Mouse (Mus musculus) left cerebral cortex, postnatal 4 days (tissue): Measurements from ENCODE around the gene Gm1123. TPM values are rescaled to one million over a fixed set of nuclear protein-coding genes. Genes with fewer than 3 reads are reported as not detected.

ENCODE experiments used
- DNase-seq: peaks from one replicate; pipeline ENCODE4 v3.0.0-alpha.2; 2022
- intact Hi-C: fragments of 180-260 bp; cut with DNase I; formaldehyde crosslinking; loops from one replicate; pipeline ENCODE4 v1.15.1; 2025
- total RNA-seq, 2 experiments: library from RNA; stranded (reverse); gene quantifications; 2 replicates each; pipeline ENCODE4 v1.2.3; 2021

The Gm1123 gene
- total RNA-seq, result not detected

DNA sequence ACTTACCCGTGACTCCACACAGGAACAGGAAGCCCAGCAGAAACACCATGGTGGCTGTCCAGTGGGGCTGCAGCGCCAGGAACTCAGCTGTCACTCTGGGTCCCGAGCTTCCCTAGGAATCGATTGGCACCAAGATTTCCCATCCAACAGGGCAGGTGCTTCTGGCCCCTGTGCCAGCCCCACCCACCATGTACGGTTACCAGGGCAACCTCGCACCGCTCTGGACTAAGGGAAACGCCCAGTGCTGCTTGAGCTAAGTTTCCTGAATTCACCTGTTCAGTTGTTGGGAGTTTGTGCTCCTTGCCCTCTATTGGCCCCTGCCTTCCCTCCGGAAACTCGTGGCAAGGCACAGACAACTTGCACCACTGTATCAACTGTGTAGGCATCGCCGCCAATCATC lies at the start of gene Gm1123:
Gm1123 (minus strand) TSS at position 141 of the 400 bp plus-strand sequence.
- intact Hi-C loops, result no loop called here
- DNase-seq, result no peak

GRCm38 (mm10) chr9:99081718-99082117 lies 46.2 kb upstream of the Gm1123 start:
- no peak for DNase-seq
- intact Hi-C loops, result no loop called here

DNA sequence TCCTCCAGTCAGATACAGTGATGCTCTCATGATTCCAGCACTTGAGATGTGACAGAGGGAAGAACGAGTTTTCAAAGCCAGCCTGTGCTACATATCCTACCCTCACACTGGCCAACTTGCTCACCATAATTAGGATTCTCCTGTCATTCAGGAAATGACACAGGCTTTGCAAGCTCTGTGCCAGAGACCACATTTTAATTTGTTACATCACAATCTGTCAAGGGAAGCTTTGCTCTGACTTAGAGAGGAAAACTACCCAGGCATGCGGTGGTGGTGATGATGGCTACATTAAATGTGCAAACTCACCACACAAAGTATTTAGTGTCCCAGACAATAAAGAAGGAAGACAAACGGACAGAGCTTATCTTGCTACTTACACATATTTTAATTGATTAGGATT lies 45.8 kb upstream of the Gm1123 start:
- intact Hi-C loops, result no loop called here
- DNase-seq, result no peak

- intact Hi-C loops, result no loop called here
- DNase-seq, result no peak
These were observed 45.1 kb upstream of the Gm1123 start for GRCm38 (mm10) chr9:99080657-99081056.

DNA sequence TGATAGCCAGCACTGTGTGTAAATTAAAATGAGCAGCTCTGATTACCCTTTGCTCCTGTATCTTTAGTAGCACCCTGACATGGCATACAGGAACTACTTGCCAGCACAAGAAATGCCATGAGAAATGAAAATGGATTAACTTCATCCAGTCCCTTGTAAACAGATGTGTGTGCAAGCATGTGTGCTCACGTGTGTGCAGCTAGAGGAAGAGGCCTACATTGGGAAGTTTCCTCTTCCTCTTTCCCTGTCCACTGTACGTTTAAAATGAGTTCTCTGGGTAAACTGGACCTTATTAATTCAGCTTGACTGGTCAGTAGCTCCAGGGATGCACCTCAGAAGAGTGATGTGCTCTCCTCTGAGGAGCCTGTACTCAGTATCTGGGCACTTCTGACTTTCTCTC lies 38.9 kb upstream of the Gm1123 start:
- DNase-seq, result no peak
- intact Hi-C loops, result no loop called here

DNA sequence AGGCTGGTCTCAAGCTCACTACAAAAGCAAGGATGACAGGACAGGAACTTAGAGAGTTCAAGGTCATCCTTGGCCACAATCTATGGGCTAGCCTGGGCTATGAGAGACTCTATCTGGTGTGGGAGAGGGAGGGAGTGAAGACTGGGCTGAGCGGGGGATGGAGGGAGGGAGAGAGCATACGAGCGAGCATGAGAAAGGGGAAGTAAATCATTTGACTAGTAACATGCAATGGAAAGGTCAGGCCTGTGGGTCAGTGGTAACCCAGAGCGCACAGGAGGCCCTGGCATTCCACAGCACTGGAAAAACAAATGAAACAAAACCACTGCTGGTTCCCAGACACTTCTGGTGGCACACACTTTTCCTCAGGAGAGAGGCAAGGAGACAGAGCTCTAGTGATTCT lies 37.0 kb upstream of the Gm1123 start:
- DNase-seq, result no peak
- intact Hi-C loops, result no loop called here

DNA sequence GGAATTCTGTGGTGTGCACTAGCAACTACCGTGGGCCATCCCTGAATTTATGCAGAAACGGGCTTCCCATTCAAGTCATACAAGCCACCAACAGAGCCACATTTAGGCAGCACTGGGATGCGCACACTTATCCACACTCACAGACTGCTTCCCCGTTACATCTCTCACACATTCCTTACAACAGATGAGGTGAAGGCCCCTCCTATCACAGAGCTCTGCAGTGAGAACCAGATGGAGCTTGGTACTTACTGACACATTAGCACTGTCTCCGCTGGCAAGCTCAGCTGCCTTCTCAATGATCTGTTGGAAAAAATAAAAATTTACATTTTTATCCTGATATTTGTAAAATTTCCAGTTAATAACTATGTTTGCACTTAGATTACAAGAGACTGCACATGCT lies 29.8 kb upstream of the Gm1123 start:
- no peak for DNase-seq
- intact Hi-C loops, result loop anchor here (2.0 kb wide), 1 partner anchor 175 kb away; no protein-coding TSS in a partner anchor

DNA sequence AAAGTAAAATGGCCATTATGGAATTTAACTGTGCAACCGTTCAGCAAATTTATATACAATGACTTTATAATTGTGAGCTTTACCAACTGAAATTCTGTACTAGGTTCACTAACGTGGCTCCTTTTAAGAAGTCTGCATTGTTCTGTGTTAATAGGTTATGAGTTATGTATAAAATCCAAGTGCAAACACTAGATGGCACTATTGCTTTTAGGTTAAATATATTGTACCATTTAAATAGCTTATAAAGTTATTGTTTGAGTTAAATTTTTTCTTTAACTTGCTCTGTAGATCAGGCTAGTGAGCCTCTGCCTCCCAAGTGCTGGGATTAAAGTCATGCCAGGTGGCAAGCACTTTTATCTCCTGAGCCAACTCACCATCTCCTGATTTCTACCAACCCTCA lies 28.7 kb upstream of the Gm1123 start:
- DNase-seq, result no peak
- intact Hi-C loops, result loop anchor here (2.0 to 5.0 kb wide), 3 partner anchors 177 to 388 kb away; partner anchors contain the start of gene Nme9

DNA sequence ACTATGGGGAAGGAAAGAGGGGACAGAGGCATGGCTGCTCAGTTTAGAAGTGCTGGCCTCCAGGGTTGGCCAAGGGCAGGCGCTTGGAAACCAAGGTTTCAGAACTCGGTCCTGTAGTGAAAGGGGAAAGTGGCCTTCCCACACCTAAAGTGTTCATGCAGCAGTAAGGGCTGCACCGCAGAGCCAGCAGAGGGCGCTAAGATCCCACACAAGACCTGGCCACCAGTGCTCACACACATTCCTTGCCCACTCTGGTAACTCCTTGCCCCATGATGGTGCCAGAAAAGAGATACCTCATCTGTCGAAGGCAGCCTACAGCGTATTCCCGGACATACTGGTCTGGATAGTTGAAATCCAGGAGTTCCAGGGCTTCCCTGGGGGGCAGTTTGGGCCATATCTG lies 27.0 kb upstream of the Gm1123 start:
- intact Hi-C loops, result loop anchor here (5.0 kb wide), 2 partner anchors 315 to 390 kb away; partner anchors contain the start of gene Nme9
- DNase-seq, result peak; percentile 87

- DNase-seq, result no peak
- intact Hi-C loops, result no loop called here
These were observed 22.2 kb upstream of the Gm1123 start for GRCm38 (mm10) chr9:99057751-99058150.

DNA sequence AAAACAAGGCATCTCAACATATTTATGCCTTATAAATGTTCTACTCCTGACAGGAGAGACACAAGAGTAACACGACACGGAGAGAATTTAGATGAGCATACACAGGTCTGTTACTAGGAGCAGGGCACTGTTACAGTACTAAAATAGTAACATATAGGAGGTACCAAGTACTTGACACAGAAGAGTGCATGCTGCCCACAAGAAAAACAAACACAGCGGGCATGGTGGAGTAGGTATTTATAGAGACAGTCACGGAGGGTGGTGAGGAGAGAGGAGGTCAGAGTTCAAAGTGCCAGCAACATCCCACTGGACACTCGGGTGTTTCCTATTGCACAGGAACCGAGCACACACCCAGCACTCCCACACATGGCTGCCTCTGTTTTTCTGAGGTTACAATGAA lies 14.2 kb upstream of the Gm1123 start:
- intact Hi-C loops, result no loop called here
- no peak for DNase-seq

GRCm38 (mm10) chr9:99048724-99049250 lies 13.3 kb upstream of the Gm1123 start:
- intact Hi-C loops, result no loop called here
- peak; percentile 21 for DNase-seq

DNA sequence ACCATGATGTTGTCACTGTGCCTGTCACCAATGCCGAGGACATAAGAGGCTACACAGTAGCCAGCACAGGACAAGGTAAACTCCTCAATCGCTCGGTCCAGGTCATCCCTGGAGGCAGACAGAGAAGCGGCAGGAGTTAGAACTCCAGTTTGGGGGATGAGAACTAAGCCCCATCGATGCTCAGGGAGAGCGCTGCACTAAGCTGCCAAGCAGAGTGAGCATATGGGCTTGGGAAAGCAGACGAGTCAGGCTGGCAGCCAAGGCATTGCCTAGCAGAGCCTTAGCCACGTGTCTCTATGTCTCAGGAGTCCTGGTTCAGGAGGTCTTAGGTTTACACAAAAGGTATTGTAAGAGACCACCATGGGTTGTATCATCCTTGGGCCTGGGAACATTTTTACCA lies 9.2 kb upstream of the Gm1123 start:
- intact Hi-C loops, result no loop called here

DNA sequence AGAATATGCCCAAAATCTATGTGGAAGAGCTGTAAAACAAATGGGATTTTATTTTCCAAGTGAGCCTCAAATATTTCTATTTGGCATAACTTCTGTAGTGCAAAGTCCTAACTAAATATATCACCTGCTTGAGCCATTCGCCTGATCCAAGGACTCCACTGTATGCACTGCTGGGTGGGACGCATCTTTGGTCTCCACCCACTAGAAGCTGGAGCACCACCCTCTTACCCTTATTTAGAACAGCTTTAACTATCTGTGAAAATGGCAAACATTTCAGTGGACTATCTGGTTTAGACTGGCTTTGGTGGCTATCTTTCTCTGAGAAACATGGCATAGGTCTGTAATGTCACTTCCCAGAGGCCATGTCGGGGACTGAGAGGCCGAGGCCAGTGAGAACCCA lies 7.1 kb upstream of the Gm1123 start:
- intact Hi-C loops, result no loop called here
- no peak for DNase-seq

More for the DNA sequence above, 9.2 kb upstream of the Gm1123 start:
- DNase-seq, result peak; percentile 64

- no peak for DNase-seq
- intact Hi-C loops, result no loop called here
These were observed 6.5 kb upstream of the Gm1123 start for GRCm38 (mm10) chr9:99041994-99042393.

- intact Hi-C loops, result no loop called here
- no peak for DNase-seq
These were observed 1.4 kb downstream of the Gm1123 start for GRCm38 (mm10) chr9:99034111-99034510.

DNA sequence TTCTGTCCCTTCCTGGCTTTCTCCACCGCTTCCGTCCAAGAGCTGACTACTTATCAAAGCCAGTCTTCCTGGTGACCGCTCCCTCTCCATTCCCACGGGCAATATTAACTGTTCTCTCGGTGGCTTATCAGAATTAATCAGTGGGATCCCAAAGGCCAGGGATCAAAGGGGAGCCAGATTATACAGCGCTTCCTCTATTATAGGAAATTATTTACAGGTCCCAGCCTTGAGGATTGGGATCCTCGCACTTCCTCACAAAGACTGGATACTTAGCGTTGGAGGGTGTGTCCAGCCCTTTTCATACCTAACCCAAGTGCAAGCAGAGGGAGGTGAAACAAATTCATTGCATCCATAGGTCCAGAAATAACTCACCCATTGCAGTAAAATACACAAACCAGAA lies 3.5 kb downstream of the Gm1123 start:
- intact Hi-C loops, result no loop called here
- no peak for DNase-seq

- DNase-seq, result no peak
- intact Hi-C loops, result no loop called here
These were observed 13.8 kb downstream of the Gm1123 start for GRCm38 (mm10) chr9:99021751-99022150.

DNA sequence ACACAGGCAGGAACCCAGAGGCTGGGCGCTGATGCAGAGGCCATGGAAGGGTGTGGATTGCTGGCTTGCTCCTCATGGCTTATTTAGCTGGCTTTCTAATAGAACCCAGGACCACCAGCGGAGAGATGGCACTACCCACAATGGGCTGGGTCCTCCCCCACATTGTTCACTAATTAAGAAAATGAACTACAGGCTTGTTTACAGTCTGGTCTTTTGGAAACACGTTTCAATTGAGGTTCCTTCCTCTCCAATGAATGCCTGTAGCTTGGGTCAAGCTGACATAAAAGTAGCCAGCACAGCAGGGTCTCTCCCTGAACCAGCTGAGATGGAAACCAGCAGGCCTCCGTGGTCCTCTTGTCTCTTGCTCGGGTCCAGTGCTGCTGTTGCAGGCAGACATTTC lies 14.3 kb downstream of the Gm1123 start:
- no peak for DNase-seq
- intact Hi-C loops, result no loop called here

DNA sequence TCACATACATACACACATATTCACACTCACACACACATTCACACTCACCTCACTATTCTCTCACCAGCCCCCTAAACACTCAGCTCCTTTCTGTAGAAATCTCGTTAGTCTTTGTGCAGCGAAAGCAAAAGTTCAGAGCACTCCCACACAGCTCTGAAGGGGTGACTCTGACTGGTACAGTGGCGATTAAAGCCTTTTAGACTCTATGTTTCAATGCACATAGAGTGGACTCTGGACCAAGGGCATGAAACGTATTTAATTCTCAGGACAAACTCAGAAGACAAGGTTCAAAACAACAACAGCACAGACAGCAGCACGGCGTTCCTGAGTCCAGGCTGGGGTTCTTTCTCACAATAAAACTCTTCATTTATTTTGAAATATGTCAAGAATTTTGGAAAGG lies 17.8 kb downstream of the Gm1123 start:
- intact Hi-C loops, result no loop called here
- no peak for DNase-seq

DNA sequence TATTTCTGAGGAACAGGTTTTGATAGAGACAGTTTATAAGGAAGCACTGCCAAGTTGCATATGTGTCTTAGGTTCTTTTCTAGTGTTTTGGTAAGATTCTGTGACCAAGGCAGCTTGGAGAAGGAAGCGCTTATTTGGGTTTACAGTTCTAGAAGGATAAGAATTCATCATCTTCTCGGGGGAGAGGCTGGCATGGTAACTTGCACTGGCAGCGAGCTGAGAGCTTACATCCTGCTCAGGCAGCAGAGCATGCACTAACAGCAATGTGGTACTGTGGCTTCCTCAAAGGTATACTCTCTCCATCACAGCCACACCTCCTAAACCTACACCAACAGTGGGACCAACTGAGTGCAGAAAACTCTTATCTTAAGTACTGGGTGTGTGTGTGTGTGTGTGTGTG lies 18.8 kb downstream of the Gm1123 start:
- intact Hi-C loops, result no loop called here
- no peak for DNase-seq

DNA sequence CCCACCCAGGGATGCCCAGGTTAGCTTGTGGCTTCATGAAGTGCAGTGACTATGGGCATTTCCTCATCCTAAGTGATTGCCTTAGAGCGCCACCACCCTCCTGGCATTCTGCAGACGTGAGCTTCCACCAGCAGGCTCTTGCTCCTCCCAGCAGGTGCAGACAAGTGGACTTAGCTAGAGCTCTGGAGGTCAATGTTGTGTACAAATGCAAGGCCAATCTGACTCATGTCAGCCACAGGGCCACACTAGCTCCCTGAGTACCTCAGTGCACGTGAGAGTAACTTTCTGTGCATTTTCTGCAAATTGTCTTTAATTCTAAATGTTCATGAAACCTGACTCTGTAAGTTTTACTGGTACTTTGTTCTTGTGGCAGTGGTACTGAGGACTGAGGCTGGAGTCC lies 19.2 kb downstream of the Gm1123 start:
- intact Hi-C loops, result no loop called here
- DNase-seq, result no peak

- intact Hi-C loops, result no loop called here
- no peak for DNase-seq
These were observed 25.7 kb downstream of the Gm1123 start for GRCm38 (mm10) chr9:99009898-99010199.
